Mouse (Mus musculus): ENCODE measurements around the gene Klhl3.
"Not testable (repeated sequence)": the region's sequence is repeated elsewhere in the genome, so short reads cannot be mapped to it uniquely, and the experiment has no call there.

Klhl3 gene

DNA sequence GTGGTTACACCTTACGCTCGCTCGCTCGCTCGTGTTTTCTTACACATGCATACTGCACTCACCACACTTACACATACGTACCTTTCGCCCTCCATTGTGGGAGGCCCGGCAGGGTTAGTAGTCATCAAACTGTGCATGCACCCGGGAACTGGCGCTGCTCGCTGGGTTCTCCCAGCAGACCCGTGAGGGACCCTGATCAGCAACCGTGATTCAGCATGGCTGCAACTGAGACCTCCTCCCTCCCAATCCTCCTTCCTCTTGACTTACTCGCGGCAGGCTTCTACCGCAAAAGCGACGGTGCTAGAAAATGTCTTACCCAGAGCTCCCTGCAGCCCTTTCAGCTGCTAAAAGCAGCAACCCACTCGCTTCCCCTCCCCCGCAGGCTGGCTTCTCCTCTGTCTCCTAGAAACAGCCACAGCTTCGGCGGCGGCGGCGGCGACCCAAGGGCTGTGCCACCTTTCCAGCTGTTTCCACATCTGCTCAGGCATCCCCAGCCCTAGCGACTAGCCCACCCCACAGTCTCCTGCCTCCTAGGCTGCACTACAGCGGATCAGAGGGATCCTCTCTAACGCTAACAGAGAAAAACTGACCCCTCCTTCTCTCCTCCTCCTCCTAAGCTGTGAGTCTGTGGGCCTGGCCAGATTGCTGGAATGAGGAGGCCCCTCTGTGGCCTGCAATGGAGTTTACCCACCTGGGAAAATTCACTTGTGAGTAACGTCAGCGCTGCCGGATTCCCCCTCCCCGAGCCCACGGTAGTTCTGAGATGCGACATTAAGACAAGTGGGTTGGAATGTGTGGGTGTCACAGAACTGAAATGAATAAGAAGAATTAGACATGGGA, at the start of gene Klhl3:
TSS of gene Klhl3 (minus strand) at position 532 of the 840 bp plus-strand sequence.
- peak; percentile 43 for DNase-seq (ENCODE audit: low read depth, low spot score)

DNA sequence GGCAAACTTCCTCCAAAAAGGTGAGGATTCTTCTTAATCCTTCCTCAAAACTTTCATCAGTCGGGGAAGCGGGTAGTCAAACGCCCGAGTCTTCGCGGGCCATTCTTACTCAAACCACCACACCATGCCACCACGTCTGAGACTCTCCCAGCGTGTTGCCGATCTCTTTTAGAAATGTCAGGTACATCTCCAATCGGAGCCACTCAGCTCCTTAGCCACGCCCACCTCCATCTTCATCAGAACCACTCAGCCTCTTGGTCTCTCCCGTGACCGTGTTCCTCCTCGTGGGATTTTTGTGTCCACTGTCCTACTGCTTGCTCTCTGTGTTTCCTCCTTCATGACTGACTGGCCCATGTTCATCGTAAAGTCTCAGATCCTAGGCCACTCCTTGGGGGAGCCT, 47.4 kb upstream of the Klhl3 start:
- no peak for DNase-seq (ENCODE audit: low read depth, low spot score)

DNA sequence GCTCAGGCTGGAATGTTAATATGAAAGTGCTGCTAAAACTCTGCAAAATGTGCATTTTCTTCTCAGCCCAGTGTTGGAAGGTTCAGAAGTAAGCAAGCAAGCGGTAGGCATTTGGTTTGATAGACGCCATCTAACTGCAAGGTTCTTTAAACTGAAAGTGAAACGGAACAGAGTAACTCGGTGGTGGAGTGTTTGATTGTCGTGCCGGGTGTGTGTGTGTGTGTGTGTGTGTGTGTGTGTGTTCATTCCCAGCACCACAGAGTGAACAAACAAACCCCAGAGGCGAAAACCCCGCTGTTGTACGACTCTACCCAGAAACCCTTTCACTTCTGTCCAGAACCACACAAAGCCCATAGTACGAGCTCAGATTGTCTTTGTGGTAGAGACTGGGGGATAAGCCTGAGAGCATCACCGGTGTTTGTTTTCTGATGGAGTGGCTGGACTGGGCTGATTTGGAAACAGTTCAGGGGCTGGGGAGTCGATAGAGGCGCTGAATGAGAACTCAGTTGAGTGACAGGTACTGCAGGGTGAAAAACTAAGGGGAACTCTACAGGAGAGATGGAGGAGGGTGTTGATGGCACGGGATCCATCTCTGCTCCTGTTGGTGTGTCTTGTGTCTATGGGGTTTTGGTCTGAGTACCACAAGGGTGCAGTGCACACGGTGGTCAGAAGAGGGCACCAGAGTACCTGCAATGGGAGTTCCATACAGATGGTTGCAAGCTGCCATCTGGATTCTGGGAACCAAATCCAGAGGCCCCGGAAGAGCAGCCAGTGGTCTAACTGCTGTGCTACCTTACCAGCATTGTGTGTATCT, 44.9 kb upstream of the Klhl3 start:
- DNase-seq (ENCODE audit: low read depth, low spot score), result peak; percentile 85

DNA sequence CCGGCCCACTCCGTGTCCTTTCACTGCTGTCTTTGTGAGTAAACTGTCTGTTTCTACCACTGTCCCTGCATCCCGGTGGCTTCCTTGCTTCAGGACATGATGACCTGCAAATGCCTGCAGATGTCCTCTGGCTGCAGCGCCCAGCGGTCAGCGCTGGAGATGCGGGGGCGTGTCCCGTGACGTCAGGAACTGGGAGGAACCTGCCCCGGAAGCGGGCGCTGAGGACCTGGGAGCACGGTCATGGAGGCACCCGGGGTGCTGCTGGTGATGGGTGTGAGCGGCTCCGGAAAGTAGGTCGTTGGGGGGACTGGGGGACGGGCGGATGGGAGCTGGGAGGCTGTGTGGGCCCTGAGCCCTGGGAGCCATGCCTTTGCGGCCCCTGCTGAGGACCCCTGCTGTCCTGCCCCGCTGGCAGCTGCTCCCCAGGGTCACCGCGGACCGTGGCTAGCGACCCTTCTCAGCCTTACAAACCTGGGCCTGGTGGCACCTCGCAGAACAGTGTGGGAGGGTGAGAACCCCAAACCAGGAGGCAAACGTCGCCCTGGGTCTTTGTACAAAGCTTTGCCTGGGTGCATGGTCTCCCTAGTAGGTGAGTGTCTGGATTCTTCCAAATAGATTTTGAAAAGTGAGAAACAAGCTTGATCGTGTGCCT, 44.2 kb upstream of the Klhl3 start, which contains the start of gene Idnk:
TSS of gene Idnk (plus strand) at position 203 of the 652 bp plus-strand sequence.
- DNase-seq (ENCODE audit: low read depth, low spot score), result peak; percentile 83

DNA sequence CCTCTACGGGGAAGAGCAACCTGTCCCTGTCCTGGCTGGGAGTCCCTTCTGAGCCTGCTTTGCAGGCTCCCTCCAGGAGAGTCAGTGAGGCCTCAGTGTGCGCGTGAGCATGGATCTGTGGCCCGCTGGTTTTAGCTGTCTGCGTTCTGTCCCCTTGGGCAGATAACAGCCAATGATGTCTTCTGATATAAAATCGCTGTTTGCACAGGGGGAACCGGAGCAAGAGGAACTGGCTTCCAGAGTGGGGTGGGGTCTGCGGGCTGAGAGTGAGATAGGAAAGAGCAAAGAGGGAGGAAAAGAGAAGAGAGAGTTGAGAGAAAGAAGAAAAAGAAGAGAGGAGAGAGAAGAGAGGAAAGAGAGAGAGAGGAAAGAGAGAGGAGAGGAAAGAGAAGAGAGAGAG, 43.6 kb upstream of the Klhl3 start:
- no peak for DNase-seq (ENCODE audit: low read depth, low spot score)

DNA sequence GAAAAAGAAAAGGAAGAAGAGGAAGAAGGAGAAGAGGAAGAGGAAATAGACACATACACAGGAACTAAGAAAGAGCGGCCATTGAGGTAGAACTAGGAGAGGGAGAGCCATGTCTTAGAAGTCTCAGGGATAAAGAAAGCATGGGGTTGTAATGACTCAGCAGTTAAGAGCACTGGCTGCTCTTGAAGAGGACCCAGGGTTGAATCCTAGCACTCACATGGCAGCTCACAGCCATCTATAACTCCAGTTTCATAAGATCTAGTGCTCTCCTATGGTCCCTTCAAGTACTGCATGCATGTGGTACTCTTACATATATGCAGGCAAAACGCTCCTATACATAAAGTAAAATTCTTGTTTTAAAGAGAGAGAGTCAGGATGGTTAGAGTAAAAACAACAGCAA, 42.6 kb upstream of the Klhl3 start:
- no peak for DNase-seq (ENCODE audit: low read depth, low spot score)

DNA sequence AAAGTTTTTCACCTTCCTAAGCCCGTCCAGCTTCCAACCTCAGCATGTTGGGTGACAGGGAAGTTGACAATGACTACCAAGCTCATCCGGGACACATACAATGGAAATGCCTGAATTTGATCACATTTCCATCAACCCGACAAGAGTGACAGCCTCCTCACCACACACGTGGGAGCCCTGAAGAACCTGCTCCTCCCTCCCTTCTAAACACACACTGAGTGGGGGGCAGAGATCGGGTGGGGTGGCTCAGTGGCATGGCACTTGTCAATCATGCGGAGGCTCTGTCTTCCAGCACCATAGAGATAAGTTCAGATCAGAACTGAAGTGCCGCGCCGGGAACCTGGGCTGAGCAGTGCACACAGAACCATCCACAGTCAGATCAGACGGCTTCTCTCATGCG, 37.0 kb upstream of the Klhl3 start:
- no peak for DNase-seq (ENCODE audit: low read depth, low spot score)

DNA sequence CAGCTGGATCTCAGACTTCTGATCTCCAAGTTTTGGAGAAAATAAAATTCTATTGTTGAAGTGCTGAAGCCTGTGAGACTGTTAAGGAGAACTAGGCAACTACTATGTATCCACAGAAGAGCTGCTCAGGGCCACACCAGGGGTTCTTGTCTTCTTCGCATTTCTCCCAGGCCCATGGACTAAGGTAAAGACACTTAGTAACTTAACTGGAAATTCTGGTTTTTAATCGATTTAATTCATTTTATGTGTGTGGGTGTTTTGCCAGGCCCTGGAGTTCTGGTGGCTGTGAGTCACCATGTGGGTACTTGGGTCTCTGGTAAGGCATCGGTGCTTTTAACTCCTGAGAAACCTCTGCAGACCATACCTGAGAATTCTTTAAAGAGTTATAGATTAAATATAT, 36.2 kb upstream of the Klhl3 start:
- DNase-seq (ENCODE audit: low read depth, low spot score), result no peak

DNA sequence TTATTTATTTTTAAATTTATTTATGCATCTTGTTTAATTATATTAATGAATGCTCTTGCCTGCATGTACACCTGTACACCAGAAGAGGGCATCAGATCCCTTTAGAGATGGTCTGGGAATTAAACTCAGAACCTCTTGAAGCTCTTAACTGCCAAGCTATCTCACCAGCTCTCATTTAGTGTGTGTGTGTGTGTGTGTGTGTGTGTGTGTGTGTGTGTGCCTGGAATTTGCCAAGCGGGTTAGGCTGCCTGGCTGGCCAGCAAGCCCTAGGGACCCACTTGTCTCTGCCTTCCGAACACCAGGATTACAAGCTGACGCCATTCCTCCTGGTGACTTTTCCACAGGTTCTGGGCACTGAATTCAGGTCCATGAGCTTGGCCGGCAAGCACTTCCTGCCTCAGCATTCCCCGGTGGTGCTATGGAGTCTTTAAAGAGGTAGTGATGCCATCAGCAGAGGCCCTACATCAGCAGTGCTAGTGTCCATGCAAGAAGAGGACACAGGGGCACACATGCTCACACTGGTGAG, 35.7 kb upstream of the Klhl3 start:
- no peak for DNase-seq (ENCODE audit: low read depth, low spot score)

DNA sequence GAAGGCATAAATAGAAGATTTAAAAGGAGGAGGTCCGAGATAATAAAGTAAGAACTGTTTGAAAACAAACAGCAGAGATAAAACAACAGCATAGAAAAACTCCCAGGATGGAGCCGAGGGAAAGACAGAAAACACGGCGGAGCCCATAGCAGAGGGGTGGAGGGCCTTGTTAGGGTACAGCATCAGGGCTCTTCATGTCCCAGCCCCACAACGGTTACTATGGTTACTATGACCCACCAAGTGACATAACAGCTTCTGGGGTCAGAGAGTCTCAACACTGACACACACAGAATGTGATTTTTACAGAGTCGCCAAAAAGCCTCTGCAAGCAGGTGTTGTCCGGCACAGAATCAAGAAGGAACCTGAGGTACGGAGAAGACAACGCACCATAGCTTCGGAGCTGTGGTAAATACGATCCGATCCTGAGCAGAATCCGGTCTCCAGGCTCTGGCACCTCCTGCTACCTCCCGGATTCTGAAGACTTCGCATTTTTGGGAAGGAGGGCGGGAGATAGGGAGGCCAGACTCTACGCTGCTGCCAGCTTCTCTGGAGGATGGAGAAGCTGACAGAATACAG, 35.0 kb upstream of the Klhl3 start:
- DNase-seq (ENCODE audit: low read depth, low spot score), result peak; percentile 67

DNA sequence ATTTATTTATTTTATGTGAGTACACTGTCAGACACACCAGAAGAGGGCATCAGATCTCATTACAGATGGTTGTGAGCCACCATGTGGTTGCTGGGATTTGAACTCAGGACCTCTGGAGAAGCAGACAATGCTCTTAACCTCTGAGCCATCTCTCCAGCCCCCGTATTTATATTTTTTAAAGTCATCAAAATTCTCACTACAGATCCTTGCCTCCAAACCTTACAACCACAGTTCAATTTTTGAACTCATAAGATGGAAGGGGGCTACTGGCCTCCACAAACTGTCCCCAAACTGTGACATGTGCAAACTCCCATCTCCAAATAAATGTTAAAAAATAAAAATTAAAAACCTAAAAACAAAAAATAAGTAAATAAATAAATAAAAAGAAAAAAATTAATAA, 34.4 kb upstream of the Klhl3 start:
- no peak for DNase-seq (ENCODE audit: low read depth, low spot score)

DNA sequence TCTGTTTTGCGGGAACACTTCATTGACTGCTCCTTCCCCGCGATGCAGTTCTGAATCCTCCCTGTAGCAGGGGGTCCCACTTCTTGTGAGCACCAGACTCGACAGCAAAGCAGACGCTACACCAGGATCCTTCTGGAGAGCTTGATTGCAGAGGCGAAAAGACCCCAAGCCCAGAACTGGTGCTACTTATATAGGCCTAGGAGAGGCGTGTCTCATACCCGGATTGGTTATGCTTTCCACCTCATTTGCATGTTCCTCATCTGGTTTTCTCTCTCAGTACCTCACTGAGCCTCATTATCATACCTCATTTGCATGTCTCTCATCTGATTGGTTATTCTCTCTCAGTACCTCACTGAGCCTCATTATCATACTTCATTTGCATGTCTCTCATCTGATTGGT, 33.2 kb upstream of the Klhl3 start:
- DNase-seq (ENCODE audit: low read depth, low spot score), result not testable (repeated sequence)

DNA sequence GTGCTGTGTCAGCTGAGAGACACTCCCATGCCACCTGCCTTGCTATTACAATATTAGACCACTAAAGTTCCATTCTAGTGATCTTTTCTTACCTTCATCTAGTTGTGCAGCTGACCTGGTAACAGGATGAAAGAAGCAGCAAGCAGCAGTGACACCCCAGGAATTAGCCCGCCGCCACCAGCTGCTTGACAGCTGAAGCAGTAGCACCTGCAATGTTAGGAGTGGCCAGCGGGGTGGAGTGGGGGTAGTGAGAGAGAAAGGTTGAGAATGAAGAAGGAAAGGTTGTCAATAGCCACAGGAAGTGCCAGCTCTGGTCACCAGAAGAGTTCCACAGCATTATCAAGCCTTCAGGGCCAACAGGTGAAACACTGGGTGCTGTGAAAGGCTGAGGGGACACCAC, 18.3 kb upstream of the Klhl3 start:
- no peak for DNase-seq (ENCODE audit: low read depth, low spot score)

DNA sequence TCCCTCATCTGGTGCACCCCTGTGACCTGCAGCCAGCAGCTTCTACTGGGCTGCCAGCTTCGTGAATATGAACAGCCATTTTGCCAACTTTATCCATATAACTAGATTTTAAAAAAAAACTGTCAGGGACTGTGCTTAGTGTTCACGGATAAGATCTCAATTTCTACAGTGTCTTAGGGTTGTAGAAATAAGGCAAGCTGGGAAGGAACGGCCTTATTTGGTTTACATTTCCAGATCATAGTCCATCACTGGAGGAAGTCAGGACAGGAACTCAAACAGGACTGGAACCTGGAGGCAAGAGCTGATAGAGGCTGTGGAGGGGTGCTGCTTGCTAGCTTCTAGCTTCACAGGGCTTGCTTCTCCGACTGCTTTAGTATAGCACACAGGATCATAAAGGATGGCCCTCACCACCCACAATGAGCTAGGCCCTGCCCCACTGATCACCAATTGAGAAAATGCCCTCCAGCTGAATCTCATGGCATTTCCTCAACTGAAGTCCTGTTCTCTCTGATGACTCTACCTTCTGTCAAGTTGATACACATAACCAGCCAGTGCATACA, 16.4 kb upstream of the Klhl3 start:
- DNase-seq (ENCODE audit: low read depth, low spot score), result no peak

DNA sequence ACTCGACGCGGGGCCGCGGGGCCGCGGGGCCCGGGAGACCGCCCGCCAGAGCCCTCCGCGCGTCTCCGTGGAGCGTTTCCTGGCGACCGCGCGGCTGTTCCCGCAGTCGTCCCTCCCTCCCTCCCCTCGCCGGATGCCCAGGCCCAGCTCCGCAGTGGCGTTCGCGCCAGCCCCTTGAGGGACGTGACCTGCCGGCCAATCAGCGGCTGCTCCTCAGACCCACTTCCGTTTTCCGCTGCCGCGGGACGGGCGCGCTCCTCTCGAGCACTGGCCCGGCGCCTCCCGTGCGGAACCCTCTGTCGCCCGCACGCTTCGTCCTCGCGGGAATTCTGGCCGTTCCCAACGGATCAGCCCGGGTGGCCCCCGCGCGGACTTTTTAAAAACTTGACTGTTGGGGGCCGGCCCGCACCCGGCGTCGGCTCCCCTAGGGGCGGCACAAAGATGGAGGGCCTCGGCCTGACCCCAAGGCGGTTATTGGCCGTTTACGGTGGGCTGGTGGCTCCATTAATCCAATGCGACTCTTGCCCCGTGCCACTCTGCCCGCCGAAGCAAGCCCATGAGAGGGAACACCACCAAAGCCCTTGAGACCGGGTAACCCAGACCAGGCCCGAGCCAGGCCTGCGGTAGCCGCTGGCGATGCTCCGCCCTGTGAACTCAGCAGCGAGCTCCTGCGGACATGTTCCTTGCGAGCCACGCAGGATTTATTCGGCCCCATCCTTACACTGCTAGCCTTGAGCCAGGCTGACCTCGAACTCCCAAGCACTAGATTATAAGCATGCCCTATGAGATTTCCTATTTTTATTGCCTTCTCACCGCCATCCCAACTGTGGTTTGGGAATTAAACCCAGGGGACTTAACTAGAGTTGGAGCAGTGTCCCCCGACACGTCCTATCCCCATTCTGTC, 15.6 kb upstream of the Klhl3 start:
- peak; percentile 89 for DNase-seq (ENCODE audit: low read depth, low spot score)

DNA sequence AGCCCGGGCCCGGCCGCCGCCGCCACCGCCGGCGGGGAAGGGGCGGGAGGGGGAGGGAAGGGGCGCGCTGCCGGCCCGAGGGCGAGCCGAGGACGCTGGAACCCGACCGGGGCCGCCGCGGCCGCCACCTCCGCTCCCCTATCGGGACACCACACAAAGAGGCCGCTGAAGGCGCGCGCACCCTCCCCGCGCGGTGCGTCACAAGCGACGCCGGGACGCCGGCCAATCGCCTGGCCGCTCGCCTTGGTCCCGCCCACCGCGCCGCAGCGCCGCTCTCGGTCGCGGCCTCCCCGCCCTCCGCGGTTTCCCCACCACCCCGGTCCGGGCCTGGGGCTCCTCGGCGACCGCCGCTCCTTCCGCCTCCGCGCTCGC, 15.0 kb upstream of the Klhl3 start, which contains the start of gene Hnrnpa0:
TSS of gene Hnrnpa0 (minus strand) at position 161 of the 372 bp plus-strand sequence.
- DNase-seq (ENCODE audit: low read depth, low spot score), result peak; percentile 93

DNA sequence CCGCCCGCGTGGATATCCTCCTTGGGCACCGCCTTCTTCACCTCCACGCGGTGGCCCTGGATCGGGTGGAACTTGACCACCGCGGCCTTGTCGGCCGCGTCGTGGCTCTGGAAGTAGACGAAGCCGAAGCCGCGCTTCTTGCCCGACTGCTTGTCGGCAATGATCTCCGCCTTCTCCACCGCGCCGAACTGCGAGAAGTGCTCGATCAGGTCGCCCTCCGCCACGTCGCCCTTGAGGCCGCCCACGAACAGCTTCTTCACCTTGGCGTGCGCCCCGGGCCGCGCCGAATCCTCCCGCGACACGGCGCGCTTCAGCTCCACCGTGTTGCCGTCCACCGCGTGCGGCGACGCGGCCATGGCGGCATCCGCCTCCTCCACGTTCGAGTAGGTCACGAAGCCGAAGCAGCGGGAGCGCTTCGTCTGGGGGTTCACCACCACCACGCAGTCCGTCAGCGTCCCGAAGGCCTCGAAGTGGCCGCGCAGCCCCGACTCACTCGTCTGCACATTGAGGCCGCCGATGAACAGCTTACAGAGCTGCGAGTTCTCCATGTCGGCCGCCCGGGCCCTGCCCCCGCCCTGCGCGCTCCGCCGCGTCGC, 14.5 kb upstream of the Klhl3 start:
- no peak for DNase-seq (ENCODE audit: low read depth, low spot score)

DNA sequence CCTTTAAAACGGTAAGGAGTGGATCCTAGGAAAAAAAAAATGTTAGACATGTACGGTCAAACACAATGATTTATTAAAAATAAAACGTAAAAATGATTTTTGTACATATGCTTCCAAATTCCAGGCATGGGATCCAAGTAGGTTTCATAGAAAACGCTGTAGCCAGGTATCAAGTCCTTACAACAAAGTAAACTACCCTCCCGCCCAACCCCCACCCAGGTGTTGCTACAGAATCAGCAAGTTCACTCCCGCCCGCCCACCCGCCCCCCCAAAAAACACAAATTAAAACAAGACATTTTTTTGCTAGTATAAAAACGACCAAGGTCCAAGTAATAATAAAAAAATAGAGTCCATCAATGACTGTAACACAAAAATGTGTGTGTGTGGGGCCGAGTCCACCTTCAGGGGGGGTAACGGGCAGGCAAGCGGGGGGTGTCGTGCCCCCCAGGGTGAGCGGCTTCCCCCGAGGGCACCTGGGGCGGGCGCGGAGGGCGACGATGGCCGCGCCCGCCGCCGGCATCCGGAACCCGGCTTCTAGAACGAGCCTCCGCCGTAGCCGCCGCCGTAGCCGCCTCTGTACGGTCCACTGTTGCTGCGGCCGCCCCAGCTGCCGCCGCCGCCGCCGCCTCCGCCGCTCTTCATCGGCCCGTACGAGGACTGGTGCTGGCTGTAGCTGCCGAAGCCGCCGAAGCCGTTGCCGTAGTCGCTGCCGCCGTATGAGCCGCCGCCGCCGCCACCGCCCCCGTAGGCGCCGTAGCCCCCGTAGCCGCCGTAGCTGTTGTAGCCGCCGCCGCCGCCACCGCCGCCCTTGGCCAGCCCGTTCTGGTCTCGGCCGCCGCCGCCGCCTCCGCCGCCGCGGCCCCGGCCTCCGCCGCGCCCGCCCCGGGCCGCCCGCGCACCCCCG, 13.7 kb upstream of the Klhl3 start:
- DNase-seq (ENCODE audit: low read depth, low spot score), result no peak

DNA sequence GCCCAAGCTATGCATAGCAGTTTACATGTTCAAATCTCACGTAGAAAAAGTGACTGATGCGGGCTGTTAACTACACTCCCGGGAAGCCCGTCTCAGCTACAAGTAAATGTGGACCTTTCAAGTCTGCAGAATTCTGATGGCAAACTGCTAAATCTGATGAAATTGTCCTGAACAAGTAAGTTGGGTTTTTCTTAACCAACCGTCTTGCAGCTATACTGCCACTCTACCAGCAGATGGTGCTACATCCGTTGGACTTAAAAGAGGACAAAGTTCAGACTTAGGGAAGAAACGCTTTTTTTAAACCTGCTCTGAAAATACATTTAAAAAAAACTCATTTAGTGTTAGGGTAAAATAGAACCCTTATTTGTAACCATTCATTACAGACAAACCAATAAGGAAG, 12.7 kb upstream of the Klhl3 start:
- no peak for DNase-seq (ENCODE audit: low read depth, low spot score)
